Mouse (Mus musculus) kidney, adult 2 months (tissue): ENCODE measurements around the gene Trp53tg5.

ENCODE experiments used
- CTCF ChIP-seq: fragments of 200-500 bp; conservative IDR thresholded peaks from 2 replicates; pipeline ENCODE4 v1.5.1; 2011; ENCODE audit warnings: low read depth, mild to moderate bottlenecking, control low read depth, low read length, moderate library complexity, mixed read lengths; ENCODE audit not compliant: insufficient read depth, insufficient read length
- POLR2A ChIP-seq: fragments of 200-500 bp; IDR thresholded peaks from one replicate; pipeline ENCODE4 v1.6.1; 2011; ENCODE audit warnings: low read depth, low read length, control low read depth

DNA sequence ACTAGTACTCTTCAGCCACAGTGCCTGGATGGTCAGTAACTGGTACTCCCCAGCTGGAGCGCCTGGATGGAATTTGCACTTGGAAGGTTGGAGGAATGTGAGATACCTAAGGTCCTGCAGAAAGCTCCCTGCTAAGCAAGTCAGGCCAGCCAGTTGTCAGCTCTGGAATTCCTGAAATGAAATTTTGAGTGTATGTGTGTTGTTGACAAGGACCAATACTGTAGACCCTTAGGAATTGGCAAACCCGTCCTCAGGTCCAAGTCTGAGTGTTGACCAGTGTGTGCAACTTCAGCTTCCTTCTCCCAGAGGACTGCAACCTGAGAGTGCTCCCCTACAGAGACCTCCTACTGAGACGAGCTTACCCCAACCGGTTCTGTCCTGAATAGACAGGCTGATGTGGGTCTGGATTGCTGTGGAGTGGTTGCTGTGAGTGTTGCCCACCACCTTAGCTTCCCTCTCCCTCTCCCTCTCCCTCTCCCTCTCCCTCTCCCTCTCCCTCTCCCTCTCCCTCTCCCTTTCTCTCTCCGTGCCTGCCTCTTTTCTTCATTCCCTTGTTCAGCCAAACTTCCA, 37.2 kb upstream of the Trp53tg5 start:
- TF ChIP-seq CTCF (no peak), POLR2A (no peak)
